Mouse (Mus musculus): ENCODE results near the gene Anapc1. TPM values are rescaled to one million over a fixed set of nuclear protein-coding genes. Genes with fewer than 3 reads are reported as not detected.

The Anapc1 gene
- polyA plus RNA-seq, 1 experiment from 2014 or later = 54.6 TPM

- no peak for DNase-seq (ENCODE audit: low spot score)
- Histone ChIP-seq H3K4me1 (ENCODE audit: control insufficient read depth, insufficient read depth, low read length) (no peaks in the 10 kb centered on the region), H3K4me2 (ENCODE audit: low read length) (no peak overlapping the region), H3K27me3 (replicated peaks; ENCODE audit: control insufficient read depth, insufficient read depth, low read length) (no peaks in the 10 kb centered on the region), H3K9me3 (replicated peaks; ENCODE audit: control insufficient read depth, low read length) (no peaks in the 10 kb centered on the region), H3K9ac (ENCODE audit: low read length) (no peak overlapping the region), H3K4me3 (ENCODE audit: low read depth, low read length) (no peak overlapping the region), H3K27ac (ENCODE audit: low read depth, low read length) (no peak overlapping the region), H3K36me3 (ENCODE audit: control insufficient read depth, insufficient read depth, low read length) (no peaks in the 10 kb centered on the region)
- WGBS = 84% methylated on average over 5 of the region's 5 CpGs
- ATAC-seq = no peak
Measured at GRCm38 (mm10) chr2:128722106-128722710, 35.0 kb upstream of the Anapc1 start.

- Histone ChIP-seq H3K27ac (ENCODE audit: low read depth, low read length) (no peak overlapping the region), H3K36me3 (ENCODE audit: control insufficient read depth, insufficient read depth, low read length) (no peaks in the 10 kb centered on the region), H3K4me2 (ENCODE audit: low read length) (no peak overlapping the region), H3K9ac (ENCODE audit: low read length) (no peak overlapping the region), H3K4me1 (ENCODE audit: control insufficient read depth, insufficient read depth, low read length) (no peaks in the 10 kb centered on the region), H3K4me3 (ENCODE audit: low read depth, low read length) (no peak overlapping the region), H3K9me3 (replicated peaks; ENCODE audit: control insufficient read depth, low read length) (no peaks in the 10 kb centered on the region), H3K27me3 (replicated peaks; ENCODE audit: control insufficient read depth, insufficient read depth, low read length) (no peaks in the 10 kb centered on the region)
- DNase-seq (ENCODE audit: low spot score) = no peak
- WGBS = 95% methylated on average over 2 of the region's 2 CpGs
- no peak for ATAC-seq
Measured at GRCm38 (mm10) chr2:128719380-128719779, 32.2 kb upstream of the Anapc1 start.

- H3K9me3 ChIP-seq (replicated peaks; ENCODE audit: control insufficient read depth, low read length) = no peaks in the 10 kb centered on the region
- no peak overlapping the region for H3K27ac ChIP-seq (ENCODE audit: low read depth, low read length)
- no peak for DNase-seq (ENCODE audit: low spot score)
- H3K4me2 ChIP-seq (ENCODE audit: low read length) = no peak overlapping the region
- no peaks in the 10 kb centered on the region for H3K36me3 ChIP-seq (ENCODE audit: control insufficient read depth, insufficient read depth, low read length)
- no peak overlapping the region for H3K9ac ChIP-seq (ENCODE audit: low read length)
- ATAC-seq = no peak
- peaks cover 6% of the 10 kb centered on the region; the same call in 1 of the 2 replicates for H3K4me1 ChIP-seq (ENCODE audit: control insufficient read depth, insufficient read depth, low read length)
- no peak overlapping the region for H3K4me3 ChIP-seq (ENCODE audit: low read depth, low read length)
- WGBS = 93% methylated on average over 1 of the region's 1 CpGs
- H3K27me3 ChIP-seq (replicated peaks; ENCODE audit: control insufficient read depth, insufficient read depth, low read length) = no peaks in the 10 kb centered on the region
Measured at GRCm38 (mm10) chr2:128715979-128716378, 28.8 kb upstream of the Anapc1 start.

- Histone ChIP-seq H3K27ac (ENCODE audit: low read depth, low read length) (no peak overlapping the region), H3K36me3 (ENCODE audit: control insufficient read depth, insufficient read depth, low read length) (no peaks in the 10 kb centered on the region), H3K9me3 (replicated peaks; ENCODE audit: control insufficient read depth, low read length) (no peaks in the 10 kb centered on the region), H3K4me1 (ENCODE audit: control insufficient read depth, insufficient read depth, low read length) (peaks cover 6% of the 10 kb centered on the region; the same call in 1 of the 2 replicates), H3K27me3 (replicated peaks; ENCODE audit: control insufficient read depth, insufficient read depth, low read length) (no peaks in the 10 kb centered on the region), H3K4me2 (ENCODE audit: low read length) (no peak overlapping the region), H3K4me3 (ENCODE audit: low read depth, low read length) (no peak overlapping the region), H3K9ac (ENCODE audit: low read length) (no peak overlapping the region)
- DNase-seq (ENCODE audit: low spot score) (no peak), ATAC-seq (no peak)
- WGBS = 83% methylated on average over 7 of the region's 7 CpGs
Measured at GRCm38 (mm10) chr2:128714724-128715241, 27.6 kb upstream of the Anapc1 start.

- H3K4me2 ChIP-seq (ENCODE audit: low read length) = no peak overlapping the region
- ATAC-seq = no peak
- peaks cover 6% of the 10 kb centered on the region; the same call in 1 of the 2 replicates for H3K4me1 ChIP-seq (ENCODE audit: control insufficient read depth, insufficient read depth, low read length)
- no peaks in the 10 kb centered on the region for H3K27me3 ChIP-seq (replicated peaks; ENCODE audit: control insufficient read depth, insufficient read depth, low read length)
- DNase-seq (ENCODE audit: low spot score) = peak; percentile 65
- no peaks in the 10 kb centered on the region for H3K36me3 ChIP-seq (ENCODE audit: control insufficient read depth, insufficient read depth, low read length)
- H3K9me3 ChIP-seq (replicated peaks; ENCODE audit: control insufficient read depth, low read length) = no peaks in the 10 kb centered on the region
- WGBS = 46% methylated on average over 5 of the region's 5 CpGs
- no peak overlapping the region for H3K4me3 ChIP-seq (ENCODE audit: low read depth, low read length)
- H3K27ac ChIP-seq (ENCODE audit: low read depth, low read length) = no peak overlapping the region
- no peak overlapping the region for H3K9ac ChIP-seq (ENCODE audit: low read length)
Measured at GRCm38 (mm10) chr2:128713548-128714003, 26.4 kb upstream of the Anapc1 start.

GRCm38 (mm10) chr2:128712940-128713339 is 25.7 kb upstream of the Anapc1 start:
- Histone ChIP-seq H3K4me2 (ENCODE audit: low read length) (no peak overlapping the region), H3K9me3 (replicated peaks; ENCODE audit: control insufficient read depth, low read length) (no peaks in the 10 kb centered on the region), H3K27me3 (replicated peaks; ENCODE audit: control insufficient read depth, insufficient read depth, low read length) (no peaks in the 10 kb centered on the region), H3K36me3 (ENCODE audit: control insufficient read depth, insufficient read depth, low read length) (no peaks in the 10 kb centered on the region), H3K9ac (ENCODE audit: low read length) (no peak overlapping the region), H3K27ac (ENCODE audit: low read depth, low read length) (no peak overlapping the region), H3K4me1 (ENCODE audit: control insufficient read depth, insufficient read depth, low read length) (peaks cover 6% of the 10 kb centered on the region; the same call in 1 of the 2 replicates), H3K4me3 (ENCODE audit: low read depth, low read length) (no peak overlapping the region)
- no peak for DNase-seq (ENCODE audit: low spot score)
- WGBS = 69% methylated on average over 6 of the region's 6 CpGs
- no peak for ATAC-seq

- Histone ChIP-seq H3K27ac (ENCODE audit: low read depth, low read length) (no peak overlapping the region), H3K4me3 (ENCODE audit: low read depth, low read length) (no peak overlapping the region), H3K36me3 (ENCODE audit: control insufficient read depth, insufficient read depth, low read length) (no peaks in the 10 kb centered on the region), H3K9ac (ENCODE audit: low read length) (no peak overlapping the region), H3K4me1 (ENCODE audit: control insufficient read depth, insufficient read depth, low read length) (peaks cover 6% of the 10 kb centered on the region; the same call in 1 of the 2 replicates), H3K9me3 (replicated peaks; ENCODE audit: control insufficient read depth, low read length) (no peaks in the 10 kb centered on the region), H3K27me3 (replicated peaks; ENCODE audit: control insufficient read depth, insufficient read depth, low read length) (no peaks in the 10 kb centered on the region), H3K4me2 (ENCODE audit: low read length) (no peak overlapping the region)
- WGBS = 83% methylated on average over 6 of the region's 6 CpGs
- ATAC-seq = no peak
- no peak for DNase-seq (ENCODE audit: low spot score)
Measured at GRCm38 (mm10) chr2:128710609-128711008, 23.4 kb upstream of the Anapc1 start.

GRCm38 (mm10) chr2:128709264-128709663 is 22.1 kb upstream of the Anapc1 start:
- H3K27ac ChIP-seq (ENCODE audit: low read depth, low read length) = no peak overlapping the region
- 4% methylated on average over 6 of the region's 6 CpGs for WGBS
- no peaks in the 10 kb centered on the region for H3K9me3 ChIP-seq (replicated peaks; ENCODE audit: control insufficient read depth, low read length)
- H3K36me3 ChIP-seq (ENCODE audit: control insufficient read depth, insufficient read depth, low read length) = no peaks in the 10 kb centered on the region
- H3K27me3 ChIP-seq (replicated peaks; ENCODE audit: control insufficient read depth, insufficient read depth, low read length) = no peaks in the 10 kb centered on the region
- H3K4me2 ChIP-seq (ENCODE audit: low read length) = no peak overlapping the region
- no peak overlapping the region for H3K9ac ChIP-seq (ENCODE audit: low read length)
- H3K4me3 ChIP-seq (ENCODE audit: low read depth, low read length) = no peak overlapping the region
- H3K4me1 ChIP-seq (ENCODE audit: control insufficient read depth, insufficient read depth, low read length) = peaks cover 6% of the 10 kb centered on the region; the same call in 1 of the 2 replicates
- DNase-seq (ENCODE audit: low spot score) (peak; percentile 33), ATAC-seq (no peak)

GRCm38 (mm10) chr2:128704474-128704873 is 17.3 kb upstream of the Anapc1 start:
- Histone ChIP-seq H3K27ac (ENCODE audit: low read depth, low read length) (no peak overlapping the region), H3K36me3 (ENCODE audit: control insufficient read depth, insufficient read depth, low read length) (no peaks in the 10 kb centered on the region), H3K9me3 (replicated peaks; ENCODE audit: control insufficient read depth, low read length) (no peaks in the 10 kb centered on the region), H3K4me3 (ENCODE audit: low read depth, low read length) (no peak overlapping the region), H3K27me3 (replicated peaks; ENCODE audit: control insufficient read depth, insufficient read depth, low read length) (no peaks in the 10 kb centered on the region), H3K4me2 (ENCODE audit: low read length) (no peak overlapping the region), H3K4me1 (ENCODE audit: control insufficient read depth, insufficient read depth, low read length) (no peaks in the 10 kb centered on the region), H3K9ac (ENCODE audit: low read length) (no peak overlapping the region)
- ATAC-seq (no peak), DNase-seq (ENCODE audit: low spot score) (no peak)
- WGBS = over 99% methylated on average over 3 of the region's 3 CpGs
